Mouse (Mus musculus): ENCODE measurements around the gene Scamp1. TPM values are rescaled to one million over a fixed set of nuclear protein-coding genes. Genes with fewer than 3 reads are reported as not detected.

Gene Scamp1
- polyA plus RNA-seq, 1 experiment: 22.3 TPM

GRCm38 (mm10) chr13:94208892-94209291 is 76.8 kb downstream of the Scamp1 start:
- H3K36me3 ChIP-seq (ENCODE audit: control insufficient read depth, insufficient read depth, low read length): 0 out of 2 replicates have a peak, but pooled peaks cover 1% of the 10 kb centered on the region
- H3K27ac ChIP-seq (ENCODE audit: insufficient read depth, low read depth, low read length): no peak overlapping the region
- no peak for DNase-seq
- no peak for TF ChIP-seq POLR2A (IDR thresholded peaks at IDR 0.05; ENCODE audit: low read depth, low read length)
- TF ChIP-seq CTCF (conservative IDR thresholded peaks at IDR 0.05; ENCODE audit: insufficient read depth, insufficient read length, low read depth, low read length): peak; percentile 33; the same call in 1 of the 2 replicates
- no peak overlapping the region for H3K4me3 ChIP-seq (ENCODE audit: insufficient read depth, low read depth, low read length)
- no peaks in the 10 kb centered on the region for H3K27me3 ChIP-seq (replicated peaks; ENCODE audit: control insufficient read depth, insufficient read depth, low read length)
- no peaks in the 10 kb centered on the region for H3K4me1 ChIP-seq (ENCODE audit: control insufficient read depth, insufficient read depth, low read length)

DNA sequence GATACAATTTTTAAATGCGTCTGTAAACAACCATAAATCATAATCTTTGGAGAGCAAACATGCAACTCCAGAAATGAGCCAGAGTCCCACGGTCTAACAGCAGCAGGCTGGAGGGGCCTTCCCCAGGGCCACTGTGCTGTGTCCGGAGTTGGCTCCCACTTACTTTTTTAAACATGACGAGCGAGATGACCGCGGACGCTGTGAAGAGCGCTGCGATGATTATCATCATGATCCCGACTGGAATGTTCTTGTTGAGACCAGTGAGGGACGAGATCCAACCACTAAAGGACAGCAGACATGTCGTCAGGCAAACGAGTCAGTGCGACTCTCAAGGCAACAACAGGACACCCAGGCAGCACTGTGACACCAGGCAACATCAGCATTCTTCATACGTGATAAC is 77.7 kb downstream of the Scamp1 start:
- TF ChIP-seq POLR2A (IDR thresholded peaks at IDR 0.05; ENCODE audit: low read depth, low read length) (no peak), CTCF (conservative IDR thresholded peaks at IDR 0.05; ENCODE audit: insufficient read depth, insufficient read length, low read depth, low read length) (no peak)
- Histone ChIP-seq H3K27ac (ENCODE audit: insufficient read depth, low read depth, low read length) (no peak overlapping the region), H3K4me3 (ENCODE audit: insufficient read depth, low read depth, low read length) (no peak overlapping the region), H3K4me1 (ENCODE audit: control insufficient read depth, insufficient read depth, low read length) (no peaks in the 10 kb centered on the region), H3K27me3 (replicated peaks; ENCODE audit: control insufficient read depth, insufficient read depth, low read length) (no peaks in the 10 kb centered on the region), H3K36me3 (ENCODE audit: control insufficient read depth, insufficient read depth, low read length) (peaks cover 1% of the 10 kb centered on the region; the same call in 1 of the 2 replicates)
- DNase-seq: no peak
- WGBS: 97% methylated on average over 16 of the region's 16 CpGs

GRCm38 (mm10) chr13:94205234-94205633 is 80.4 kb downstream of the Scamp1 start:
- DNase-seq: peak; percentile 56
- TF ChIP-seq POLR2A (IDR thresholded peaks at IDR 0.05; ENCODE audit: low read depth, low read length) (no peak), CTCF (conservative IDR thresholded peaks at IDR 0.05; ENCODE audit: insufficient read depth, insufficient read length, low read depth, low read length) (peak; percentile 74)
- H3K4me1 ChIP-seq (ENCODE audit: control insufficient read depth, insufficient read depth, low read length): no peaks in the 10 kb centered on the region
- H3K27me3 ChIP-seq (replicated peaks; ENCODE audit: control insufficient read depth, insufficient read depth, low read length): no peaks in the 10 kb centered on the region
- H3K36me3 ChIP-seq (ENCODE audit: control insufficient read depth, insufficient read depth, low read length): peaks cover 1% of the 10 kb centered on the region; the same call in 1 of the 2 replicates
- 9% methylated on average over 6 of the region's 6 CpGs for WGBS
- H3K27ac ChIP-seq (ENCODE audit: insufficient read depth, low read depth, low read length): no peak overlapping the region
- no peak overlapping the region for H3K4me3 ChIP-seq (ENCODE audit: insufficient read depth, low read depth, low read length)

DNA sequence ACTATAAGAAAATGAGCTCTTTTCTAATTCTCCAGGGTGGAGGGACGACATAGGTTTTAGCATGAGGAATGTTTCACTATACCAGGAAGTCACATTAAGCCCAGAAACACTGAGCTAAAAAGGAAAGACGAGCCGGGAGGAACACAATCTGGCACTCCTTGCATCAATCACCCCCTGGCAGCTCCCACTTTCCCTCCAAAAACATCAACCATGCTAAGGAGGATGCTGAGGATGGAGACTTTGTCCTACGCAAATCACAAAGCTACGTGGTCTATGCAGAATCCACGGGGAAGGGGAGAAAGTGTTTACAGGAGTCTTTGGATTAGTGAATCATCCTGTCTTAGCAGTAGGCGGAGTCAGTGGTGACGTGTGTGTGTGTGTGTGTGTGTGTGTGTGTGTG is 85.8 kb downstream of the Scamp1 start:
- no peaks in the 10 kb centered on the region for H3K27me3 ChIP-seq (replicated peaks; ENCODE audit: control insufficient read depth, insufficient read depth, low read length)
- H3K36me3 ChIP-seq (ENCODE audit: control insufficient read depth, insufficient read depth, low read length): no peaks in the 10 kb centered on the region; the same call in 1 of the 2 replicates
- TF ChIP-seq CTCF (conservative IDR thresholded peaks at IDR 0.05; ENCODE audit: insufficient read depth, insufficient read length, low read depth, low read length) (no peak), POLR2A (IDR thresholded peaks at IDR 0.05; ENCODE audit: low read depth, low read length) (no peak)
- H3K4me1 ChIP-seq (ENCODE audit: control insufficient read depth, insufficient read depth, low read length): no peaks in the 10 kb centered on the region
- no peak overlapping the region for H3K27ac ChIP-seq (ENCODE audit: insufficient read depth, low read depth, low read length)
- DNase-seq: no peak
- no peak overlapping the region for H3K4me3 ChIP-seq (ENCODE audit: insufficient read depth, low read depth, low read length)
- 59% methylated on average over 8 of the region's 8 CpGs for WGBS

DNA sequence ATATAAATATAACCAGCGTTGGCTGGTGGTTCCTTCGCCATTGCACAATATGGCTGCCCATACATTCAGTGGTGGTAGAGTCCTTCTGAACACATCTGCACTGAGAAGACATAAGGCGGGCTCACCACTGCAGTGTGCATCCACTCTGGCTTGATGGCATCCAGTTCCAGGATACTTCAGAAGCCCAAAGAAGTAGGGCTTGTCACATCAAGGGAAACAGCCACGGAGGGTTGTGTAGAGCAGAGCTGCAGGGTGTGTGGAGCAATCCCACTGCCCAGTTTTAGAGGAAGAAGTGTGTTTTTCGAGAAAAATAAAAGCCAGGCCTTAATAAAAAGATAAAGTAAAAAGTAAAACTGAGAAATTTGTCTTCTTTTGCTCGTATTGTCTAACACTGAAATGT is 87.0 kb downstream of the Scamp1 start:
- Histone ChIP-seq H3K4me3 (ENCODE audit: insufficient read depth, low read depth, low read length) (no peak overlapping the region), H3K27ac (ENCODE audit: insufficient read depth, low read depth, low read length) (no peak overlapping the region), H3K27me3 (replicated peaks; ENCODE audit: control insufficient read depth, insufficient read depth, low read length) (no peaks in the 10 kb centered on the region), H3K4me1 (ENCODE audit: control insufficient read depth, insufficient read depth, low read length) (no peaks in the 10 kb centered on the region), H3K36me3 (ENCODE audit: control insufficient read depth, insufficient read depth, low read length) (no peaks in the 10 kb centered on the region; the same call in 1 of the 2 replicates)
- WGBS: 88% methylated on average over 6 of the region's 6 CpGs
- no peak for TF ChIP-seq POLR2A (IDR thresholded peaks at IDR 0.05; ENCODE audit: low read depth, low read length)
- TF ChIP-seq CTCF (conservative IDR thresholded peaks at IDR 0.05; ENCODE audit: insufficient read depth, insufficient read length, low read depth, low read length): no peak
- DNase-seq: no peak

- 78% methylated on average over 4 of the region's 4 CpGs for WGBS
- no peak for TF ChIP-seq CTCF (conservative IDR thresholded peaks at IDR 0.05; ENCODE audit: insufficient read depth, insufficient read length, low read depth, low read length)
- TF ChIP-seq POLR2A (IDR thresholded peaks at IDR 0.05; ENCODE audit: low read depth, low read length): no peak
- H3K27ac ChIP-seq (ENCODE audit: insufficient read depth, low read depth, low read length): no peak overlapping the region
- H3K36me3 ChIP-seq (ENCODE audit: control insufficient read depth, insufficient read depth, low read length): no peaks in the 10 kb centered on the region
- no peaks in the 10 kb centered on the region for H3K27me3 ChIP-seq (replicated peaks; ENCODE audit: control insufficient read depth, insufficient read depth, low read length)
- H3K4me3 ChIP-seq (ENCODE audit: insufficient read depth, low read depth, low read length): no peak overlapping the region
- H3K4me1 ChIP-seq (ENCODE audit: control insufficient read depth, insufficient read depth, low read length): no peaks in the 10 kb centered on the region
- no peak for DNase-seq
Observed at GRCm38 (mm10) chr13:94193227-94193626, 92.4 kb downstream of the Scamp1 start.

DNA sequence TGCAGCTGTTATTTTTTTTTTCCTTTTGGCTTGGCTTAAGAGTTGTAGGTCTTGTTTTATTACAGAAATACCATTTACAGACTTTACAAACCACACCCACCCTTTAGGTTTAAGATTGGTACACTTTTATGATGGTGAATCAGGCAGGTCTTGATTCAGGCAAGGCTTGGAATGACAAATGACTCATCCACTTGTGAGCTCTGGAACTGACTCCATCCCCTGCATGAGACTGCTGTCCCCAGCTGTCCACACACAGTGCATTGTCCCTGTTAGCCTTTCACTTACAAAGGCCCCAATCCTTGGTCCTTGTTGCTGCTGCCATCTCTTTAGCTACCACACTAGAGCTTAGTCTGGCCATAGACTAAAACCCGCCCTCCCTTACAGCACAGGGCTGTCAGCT is 95.3 kb downstream of the Scamp1 start:
- WGBS: 100% methylated on average over 1 of the region's 1 CpGs

More for the DNA sequence above, 95.3 kb downstream of the Scamp1 start:
- H3K27me3 ChIP-seq (replicated peaks; ENCODE audit: control insufficient read depth, insufficient read depth, low read length): no peaks in the 10 kb centered on the region
- no peak for DNase-seq
- H3K36me3 ChIP-seq (ENCODE audit: control insufficient read depth, insufficient read depth, low read length): no peaks in the 10 kb centered on the region
- no peak for TF ChIP-seq POLR2A (IDR thresholded peaks at IDR 0.05; ENCODE audit: low read depth, low read length)
- TF ChIP-seq CTCF (conservative IDR thresholded peaks at IDR 0.05; ENCODE audit: insufficient read depth, insufficient read length, low read depth, low read length): no peak
- no peak overlapping the region for H3K4me3 ChIP-seq (ENCODE audit: insufficient read depth, low read depth, low read length)
- H3K27ac ChIP-seq (ENCODE audit: insufficient read depth, low read depth, low read length): no peak overlapping the region
- no peaks in the 10 kb centered on the region for H3K4me1 ChIP-seq (ENCODE audit: control insufficient read depth, insufficient read depth, low read length)
